Mouse (Mus musculus) C2C12 (cell line): Measurements from ENCODE around the gene Olfr1290. TPM values are rescaled to one million over a fixed set of nuclear protein-coding genes. Genes with fewer than 3 reads are reported as not detected.

Experiments
- H3K27me3 ChIP-seq: one replicate; pipeline ENCODE4 v1.6.1; 2011; ENCODE audit not compliant: control insufficient read depth, insufficient read depth, insufficient read length
- H3K36me3 ChIP-seq: one replicate; pipeline ENCODE4 v1.6.1; 2011; ENCODE audit not compliant: control insufficient read depth, insufficient read depth
- H3K4me3 ChIP-seq: one replicate; pipeline ENCODE4 v1.5.1; 2011; ENCODE audit warnings: mild to moderate bottlenecking, control low read depth; ENCODE audit not compliant: poor library complexity, insufficient read depth, severe bottlenecking
- H3K79me2 ChIP-seq: one replicate; pipeline ENCODE4 v1.6.1; 2011; ENCODE audit not compliant: control insufficient read depth, insufficient read depth
- H3K79me3 ChIP-seq: one replicate; pipeline ENCODE4 v1.6.1; 2011; ENCODE audit warnings: low read depth, control low read depth
- H3ac ChIP-seq: one replicate; pipeline ENCODE3; 2011; ENCODE audit warnings: low read depth; ENCODE audit not compliant: control insufficient read depth, insufficient read length
- CEBPB ChIP-seq: IDR thresholded peaks from one replicate; pipeline ENCODE4 v1.6.1; 2011; ENCODE audit warnings: low read depth, mild to moderate bottlenecking, control low read depth, moderate library complexity
- CTCF ChIP-seq: IDR thresholded peaks from one replicate; pipeline ENCODE4 v1.5.1; 2011; ENCODE audit not compliant: control insufficient read depth, insufficient read depth, insufficient read length
- FOSL1 ChIP-seq: IDR thresholded peaks from one replicate; pipeline ENCODE4 v1.8.0; 2011; ENCODE audit warnings: mild to moderate bottlenecking, low read length; ENCODE audit not compliant: poor library complexity, insufficient read depth, severe bottlenecking
- MAX ChIP-seq: IDR thresholded peaks from one replicate; pipeline ENCODE4 v1.6.1; 2011; ENCODE audit warnings: mild to moderate bottlenecking, control low read depth
- MYOD1 ChIP-seq: IDR thresholded peaks from one replicate; pipeline ENCODE4 v1.6.1; 2011; ENCODE audit warnings: low read depth; ENCODE audit not compliant: control insufficient read depth, insufficient read length
- MYOG ChIP-seq: IDR thresholded peaks from one replicate; pipeline ENCODE4 v1.6.1; 2011; ENCODE audit not compliant: control insufficient read depth, insufficient read length; ENCODE audit errors: extremely low read depth
- USF1 ChIP-seq: IDR thresholded peaks from one replicate; pipeline ENCODE4 v1.6.1; 2011; ENCODE audit warnings: low read depth, mild to moderate bottlenecking, control low read depth, moderate library complexity
- long read RNA-seq, 2 experiments: library from polyadenylated mRNA; unstranded; transcript quantifications; one replicate each; pipeline ENCODE4 v2.0.0; 2019 to 2020
- polyA plus RNA-seq: library from polyadenylated mRNA; unstranded; fragments of >200 nt; fragmentation: generic; extraction: Trizol; gene quantifications from one replicate; pipeline ENCODE4 v1.2.1, GENCODE M21; 2012; ENCODE audit warnings: missing spikeins

Gene Olfr1290
- polyA plus RNA-seq: not detected
- long read RNA-seq, experiment 1: 0 reads
- long read RNA-seq, experiment 2: 0 reads

DNA sequence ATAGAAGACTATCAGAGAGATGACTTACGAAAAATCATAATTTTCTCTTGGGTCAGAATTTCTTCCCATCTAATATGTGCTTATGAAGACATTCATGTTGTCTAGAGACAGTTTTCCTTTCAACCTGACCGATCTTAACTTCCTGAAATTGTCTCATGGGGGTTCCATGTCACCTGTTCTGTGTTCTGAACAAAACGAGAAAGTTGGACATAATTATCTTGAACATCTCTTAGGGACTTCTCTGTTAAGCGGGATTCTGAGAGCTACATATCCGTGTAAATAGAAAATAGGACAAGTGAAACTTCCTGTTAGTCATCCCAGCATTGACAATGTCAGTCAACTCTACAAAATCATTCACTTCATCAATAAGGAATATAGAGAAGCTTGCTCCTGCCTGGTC lies at the start of gene Olfr1290:
Olfr1290 (minus strand) TSS at position 101 of the 400 bp plus-strand sequence.
- no peak for TF ChIP-seq USF1
- TF ChIP-seq FOSL1: no peak
- TF ChIP-seq MYOG: no peak
- TF ChIP-seq CEBPB: no peak
- no peak for TF ChIP-seq CTCF
- no peak for TF ChIP-seq MYOD1
- TF ChIP-seq MAX: no peak
- no peak within 1 kb of the TSS for H3K4me3 ChIP-seq
- H3K36me3 ChIP-seq: no peaks in the 10 kb centered on the region
- no peak within 1 kb of the TSS for H3ac ChIP-seq
- no peaks in the 10 kb centered on the region for H3K79me3 ChIP-seq
- no peaks in the 10 kb centered on the region for H3K79me2 ChIP-seq
- no peaks in the 10 kb centered on the region for H3K27me3 ChIP-seq

DNA sequence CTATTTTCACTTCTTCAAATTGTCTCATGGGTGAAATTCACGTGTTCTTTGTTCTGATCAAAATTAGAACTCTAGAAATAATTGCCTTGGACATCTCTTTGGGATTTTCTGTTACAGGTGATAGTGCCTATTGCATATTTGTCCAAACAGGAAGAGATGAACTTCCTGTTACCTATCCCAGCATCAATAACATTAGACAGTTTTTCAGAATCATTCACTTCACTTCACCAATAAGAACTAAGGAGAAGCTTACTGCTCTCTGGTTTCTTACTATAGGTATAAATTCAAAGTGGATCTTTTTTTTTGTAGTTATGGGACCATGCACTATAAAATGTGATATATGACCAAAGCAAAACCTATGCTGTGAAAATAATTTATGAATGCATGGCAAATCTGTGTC lies 46.6 kb upstream of the Olfr1290 start, which contains the start of gene Olfr1294:
Olfr1294 (minus strand) TSS at position 101 of the 400 bp plus-strand sequence.
- H3K27me3 ChIP-seq: no peaks in the 10 kb centered on the region
- H3K79me2 ChIP-seq: no peaks in the 10 kb centered on the region
- H3K4me3 ChIP-seq: no peak within 1 kb of the TSS
- no peak within 1 kb of the TSS for H3ac ChIP-seq
- TF ChIP-seq MYOG (no peak), FOSL1 (no peak), CTCF (no peak), MYOD1 (no peak), CEBPB (no peak), USF1 (no peak), MAX (no peak)
- H3K36me3 ChIP-seq: no peaks in the 10 kb centered on the region
- no peaks in the 10 kb centered on the region for H3K79me3 ChIP-seq

DNA sequence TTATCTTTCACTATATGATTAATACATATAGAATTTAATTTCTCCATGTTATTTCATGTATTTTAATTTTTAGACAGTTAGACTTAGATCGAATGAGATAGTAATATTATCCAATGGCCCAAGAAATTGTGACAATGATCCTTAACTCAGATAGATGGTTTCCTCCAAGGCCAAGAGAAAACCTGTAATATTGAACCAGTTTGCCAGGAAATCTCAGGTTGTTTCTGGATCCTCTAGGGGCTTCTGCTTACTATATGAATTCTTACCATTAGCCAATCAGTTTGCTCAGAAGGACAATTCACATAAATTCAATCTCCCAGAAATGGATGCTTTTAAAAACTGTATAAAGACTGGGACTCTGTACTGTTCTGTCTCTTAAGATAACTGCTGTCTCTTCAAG lies 31.3 kb upstream of the Olfr1290 start, which contains the start of gene Olfr1293-ps:
Olfr1293-ps (plus strand) TSS at position 301 of the 400 bp plus-strand sequence.
- Histone ChIP-seq H3K36me3 (no peaks in the 10 kb centered on the region), H3K27me3 (no peaks in the 10 kb centered on the region), H3ac (no peak within 1 kb of the TSS), H3K79me2 (no peaks in the 10 kb centered on the region), H3K79me3 (no peaks in the 10 kb centered on the region), H3K4me3 (no peak within 1 kb of the TSS)
- TF ChIP-seq USF1 (no peak), CTCF (no peak)

DNA sequence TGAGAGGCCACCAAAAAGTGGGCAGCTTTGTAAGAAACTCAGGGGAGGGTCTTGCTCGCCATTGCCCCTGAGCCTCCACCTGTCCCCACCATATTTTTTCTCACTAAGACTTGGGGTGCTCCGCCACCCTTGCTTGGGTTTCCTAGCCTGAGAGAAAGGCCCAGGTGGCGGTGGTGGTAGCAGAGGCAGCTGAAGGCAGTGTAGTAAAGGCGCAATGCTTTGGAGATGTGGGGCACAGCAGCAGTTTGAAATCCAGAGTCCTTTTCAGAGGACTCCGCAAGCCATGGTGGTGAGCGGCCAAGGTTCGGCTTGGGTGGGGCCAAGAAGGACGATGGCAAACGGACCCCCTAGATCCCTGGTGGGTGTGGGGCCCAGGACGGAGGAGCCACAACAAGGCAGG lies 23.8 kb upstream of the Olfr1290 start:
- Histone ChIP-seq H3K36me3 (no peaks in the 10 kb centered on the region), H3K79me3 (no peaks in the 10 kb centered on the region), H3K79me2 (no peaks in the 10 kb centered on the region), H3ac (no peak overlapping the region), H3K4me3 (no peak overlapping the region), H3K27me3 (no peaks in the 10 kb centered on the region)
- no peak for TF ChIP-seq MYOG
- no peak for TF ChIP-seq USF1
- no peak for TF ChIP-seq CTCF

DNA sequence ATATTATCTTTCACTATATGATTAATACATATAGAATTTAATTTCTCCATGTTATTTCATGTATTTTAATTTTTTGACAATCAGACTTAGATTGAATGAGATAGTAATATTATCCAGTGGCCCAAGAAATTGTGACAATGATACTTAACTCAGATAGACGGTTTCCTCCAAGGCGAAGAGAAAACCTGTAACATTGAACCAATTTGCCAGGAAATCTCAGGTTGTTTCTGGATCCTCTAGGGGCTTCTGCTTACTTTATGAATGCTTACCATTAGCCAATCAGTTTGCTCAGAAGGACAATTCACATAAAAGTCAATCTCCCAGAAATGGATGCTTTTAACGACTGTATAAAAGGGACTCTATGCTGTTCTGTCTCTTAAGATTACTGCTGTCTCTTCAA lies 3.3 kb upstream of the Olfr1290 start, which contains the start of gene Olfr1291-ps1:
Olfr1291-ps1 (plus strand) TSS at position 301 of the 400 bp plus-strand sequence.
- Histone ChIP-seq H3K79me3 (no peaks in the 10 kb centered on the region), H3K79me2 (no peaks in the 10 kb centered on the region), H3K27me3 (no peaks in the 10 kb centered on the region), H3ac (no peak within 1 kb of the TSS), H3K36me3 (no peaks in the 10 kb centered on the region), H3K4me3 (no peak within 1 kb of the TSS)
- TF ChIP-seq MYOG: no peak
- TF ChIP-seq FOSL1: no peak
- TF ChIP-seq CTCF: no peak
- TF ChIP-seq CEBPB: no peak
- no peak for TF ChIP-seq USF1
- TF ChIP-seq MYOD1: no peak
- no peak for TF ChIP-seq MAX

DNA sequence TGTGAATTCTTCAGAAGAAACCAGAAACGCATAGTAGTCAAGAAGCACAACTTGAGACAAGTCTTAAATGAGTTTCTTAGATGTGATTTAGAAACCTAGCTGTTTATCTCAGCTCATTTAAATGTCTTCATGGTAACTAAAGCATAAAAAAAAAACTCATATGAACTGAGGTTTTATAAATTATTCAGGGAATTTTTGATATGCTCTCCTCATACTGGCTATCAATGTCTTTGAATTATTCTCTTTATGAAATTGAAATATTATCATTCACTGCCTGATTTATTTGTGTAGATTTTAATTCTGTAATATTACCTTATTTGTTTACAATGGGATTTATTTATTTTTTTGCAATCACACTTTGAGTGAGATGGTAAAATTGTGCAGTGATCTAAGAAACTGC lies 13.1 kb downstream of the Olfr1290 start, which contains the start of gene Olfr1289:
Olfr1289 (plus strand) TSS at position 301 of the 400 bp plus-strand sequence.
- H3K4me3 ChIP-seq: no peak within 1 kb of the TSS
- no peaks in the 10 kb centered on the region for H3K36me3 ChIP-seq
- no peak within 1 kb of the TSS for H3ac ChIP-seq
- H3K79me3 ChIP-seq: no peaks in the 10 kb centered on the region
- no peaks in the 10 kb centered on the region for H3K27me3 ChIP-seq
- no peaks in the 10 kb centered on the region for H3K79me2 ChIP-seq
- TF ChIP-seq MYOD1 (no peak), FOSL1 (no peak), CTCF (no peak), CEBPB (no peak)
